Comparison of ENCODE assay signal across 14 mouse cellular contexts in the genomic region with DNA sequence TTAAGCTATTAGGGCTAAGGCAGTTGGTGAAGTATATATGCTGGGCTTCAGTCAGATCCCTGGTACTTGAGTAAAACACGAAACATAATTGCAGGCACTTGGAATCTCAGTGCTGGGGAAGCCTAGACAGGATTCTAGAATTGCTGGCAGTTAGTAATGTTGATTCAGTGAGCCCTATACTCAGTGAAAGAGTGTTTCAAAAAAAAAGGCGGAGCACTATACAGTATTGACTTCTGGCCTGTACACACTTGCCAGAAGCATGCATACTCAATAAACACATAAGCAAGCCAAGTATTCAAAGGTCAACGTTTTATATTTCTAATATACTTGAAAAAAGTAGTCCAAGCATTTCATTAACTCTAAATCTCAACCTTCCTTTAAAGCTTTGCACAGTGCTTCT.
"Had no signal": no experiment of that assay in that cellular context is flagged by ENCODE, and none has a peak within 500 bp of the region (broad histone marks: within the 10 kb centered on the region; RNA-seq: fewer than 3 reads in every experiment).

No protein-coding gene starts in this region.

- H3K4me1 ChIP-seq: liver, embryonic 12.5 days; lung, embryonic 15.5 days; midbrain, embryonic 13.5 days; midbrain, embryonic 15.5 days; neural tube, embryonic 12.5 days; stomach, embryonic 15.5 days had no signal

- H3K4me3 ChIP-seq: liver, embryonic 12.5 days; lung, embryonic 15.5 days; megakaryocyte, embryonic 14.5 days; midbrain, embryonic 13.5 days; midbrain, embryonic 15.5 days; neural tube, embryonic 12.5 days; stomach, embryonic 15.5 days had no signal

- DNase-seq: right cerebral cortex, postnatal 14 days; thymus, adult 18-20 months; thymus, postnatal 14 days; thymus, postnatal 36 days had no signal

- H3K27me3 ChIP-seq: liver, embryonic 12.5 days; lung, embryonic 15.5 days; megakaryocyte, embryonic 14.5 days; midbrain, embryonic 13.5 days; midbrain, embryonic 15.5 days; neural tube, embryonic 12.5 days; stomach, embryonic 15.5 days had no signal

- H3K9me3 ChIP-seq: liver, embryonic 12.5 days; lung, embryonic 15.5 days; midbrain, embryonic 13.5 days; midbrain, embryonic 15.5 days; neural tube, embryonic 12.5 days; stomach, embryonic 15.5 days had no signal

- H3K4me2 ChIP-seq: liver, embryonic 12.5 days; lung, embryonic 15.5 days; midbrain, embryonic 11.5 days; midbrain, embryonic 13.5 days; midbrain, embryonic 15.5 days; neural tube, embryonic 12.5 days; stomach, embryonic 15.5 days had no signal

- H3K27ac ChIP-seq: liver, embryonic 12.5 days; liver, embryonic 14.5 days; lung, embryonic 15.5 days; macrophage; midbrain, embryonic 13.5 days; midbrain, embryonic 15.5 days; neural tube, embryonic 12.5 days; stomach, embryonic 15.5 days had no signal

- H3K9ac ChIP-seq: liver, embryonic 12.5 days; liver, embryonic 14.5 days; lung, embryonic 15.5 days; midbrain, embryonic 13.5 days; midbrain, embryonic 15.5 days; neural tube, embryonic 12.5 days; stomach, embryonic 15.5 days had no signal

- ATAC-seq: liver, embryonic 12.5 days; midbrain, embryonic 13.5 days; midbrain, embryonic 15.5 days had no signal
